Mouse (Mus musculus) erythroblast, adult 5-6 weeks (primary cell): ENCODE measurements around the gene Adarb1. TPM values are rescaled to one million over a fixed set of nuclear protein-coding genes. Genes with fewer than 3 reads are reported as not detected.

Experiments
- ATAC-seq: replicated peaks from 2 replicates; pipeline ENCODE4 v1.8.0; 2016; ENCODE audit warnings: moderate number of reproducible peaks, mild to moderate bottlenecking, moderate TSS enrichment, inconsistent platforms; ENCODE audit not compliant: poor library complexity, low FRiP score, severe bottlenecking
- total RNA-seq, 2 experiments: library from RNA; stranded (forward) in 1 of 2; stranded (reverse) in 1 of 2; fragments of 150-400 nt in 1 of 2; fragments of 200-764, 138-1000 nt in 1 of 2; gene quantifications; 2 replicates each; pipeline versions ENCODE4 v1.2.3 to v1.2.4; 2015 to 2017; ENCODE audit warnings: low replicate concordance in 2 of 2

The Adarb1 gene
- total RNA-seq, 2 experiments from 2014 or later, result not detected

DNA sequence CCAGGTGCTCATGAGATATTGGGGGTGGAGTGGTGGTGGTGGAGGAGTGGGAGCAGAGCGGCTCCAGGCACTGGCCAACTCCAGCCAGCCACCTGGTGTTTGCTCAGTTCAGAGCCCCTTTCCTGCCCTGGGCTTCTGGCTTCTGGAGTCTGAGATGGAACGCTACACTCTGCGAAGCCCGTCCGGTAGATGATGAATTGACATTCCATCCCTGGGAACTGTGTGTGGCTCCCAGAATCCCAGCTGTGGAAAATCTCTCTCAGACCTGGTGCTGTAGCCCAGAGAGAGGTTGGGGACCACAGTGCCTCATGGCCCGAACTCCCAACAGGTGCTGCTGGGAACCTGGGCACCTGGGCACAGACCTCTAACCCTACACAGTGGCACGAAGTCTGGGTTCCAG is 170.4 kb downstream of the Adarb1 start:
- no peak for ATAC-seq

DNA sequence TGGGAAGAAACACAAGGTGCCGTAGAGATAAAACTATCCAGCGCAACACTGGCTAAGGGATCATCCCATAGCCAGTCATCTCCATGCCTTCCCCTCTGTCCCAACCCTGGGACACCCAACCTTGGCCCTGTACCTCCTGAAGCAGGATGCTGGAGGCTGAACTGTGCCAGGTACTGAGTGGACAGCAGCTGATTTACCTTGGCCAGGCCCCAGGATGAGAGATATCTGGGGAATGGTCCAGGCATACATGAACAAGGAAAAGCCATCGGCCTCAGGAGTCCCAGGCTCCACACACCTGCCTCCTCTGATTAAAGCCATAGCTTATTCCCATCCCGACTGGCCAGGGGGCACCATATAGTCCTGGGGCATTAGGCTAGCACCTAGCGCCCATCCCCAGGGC is 171.0 kb downstream of the Adarb1 start:
- no peak for ATAC-seq

DNA sequence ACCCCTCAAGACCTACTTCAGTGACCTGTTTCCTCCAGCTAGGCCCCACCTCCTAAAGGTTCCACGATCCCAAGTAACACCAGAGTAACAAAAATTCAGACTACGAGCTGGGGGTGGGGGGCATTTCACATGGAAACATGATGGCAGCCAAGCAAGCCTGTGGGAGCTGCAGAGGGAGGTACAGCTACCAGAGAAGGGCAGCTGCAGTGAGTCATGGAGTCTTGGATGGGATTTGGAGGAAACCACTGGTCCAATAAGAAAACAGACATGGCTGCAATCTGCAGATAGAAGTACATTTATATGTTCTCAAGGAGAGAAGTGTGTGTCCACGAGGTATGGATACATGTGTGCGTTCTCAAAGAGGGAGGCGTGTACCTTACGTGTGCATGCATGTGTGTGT is 173.3 kb downstream of the Adarb1 start:
- ATAC-seq, result no peak

DNA sequence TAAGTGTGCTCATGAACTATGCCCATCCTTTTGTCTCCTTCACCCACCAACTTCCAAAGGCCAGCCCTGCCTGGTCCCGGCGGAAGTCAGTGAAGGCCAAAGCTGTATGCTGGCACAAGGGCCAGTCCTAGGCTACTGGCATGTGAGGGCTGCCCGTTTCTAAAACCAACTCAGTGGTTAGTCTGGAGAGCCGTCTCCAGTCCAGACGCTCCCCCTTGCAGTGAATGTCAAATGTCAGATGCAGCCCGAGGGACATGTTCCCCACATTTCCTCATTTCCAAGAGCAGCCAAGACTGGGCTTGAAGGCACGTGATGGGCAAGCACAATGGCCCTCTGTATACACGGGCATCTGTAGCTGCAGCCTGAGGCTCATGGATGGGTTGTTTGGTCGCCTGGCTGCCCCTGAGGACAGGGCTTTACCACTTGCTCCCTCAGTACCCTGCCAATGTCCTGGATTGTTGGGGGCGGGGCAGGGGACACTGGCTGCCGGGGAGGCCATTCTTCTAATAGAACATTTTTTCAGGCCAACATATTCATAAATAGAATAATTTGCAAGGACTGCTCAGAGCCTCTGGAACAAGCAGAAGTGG is 174.4 kb downstream of the Adarb1 start:
- no peak for ATAC-seq

DNA sequence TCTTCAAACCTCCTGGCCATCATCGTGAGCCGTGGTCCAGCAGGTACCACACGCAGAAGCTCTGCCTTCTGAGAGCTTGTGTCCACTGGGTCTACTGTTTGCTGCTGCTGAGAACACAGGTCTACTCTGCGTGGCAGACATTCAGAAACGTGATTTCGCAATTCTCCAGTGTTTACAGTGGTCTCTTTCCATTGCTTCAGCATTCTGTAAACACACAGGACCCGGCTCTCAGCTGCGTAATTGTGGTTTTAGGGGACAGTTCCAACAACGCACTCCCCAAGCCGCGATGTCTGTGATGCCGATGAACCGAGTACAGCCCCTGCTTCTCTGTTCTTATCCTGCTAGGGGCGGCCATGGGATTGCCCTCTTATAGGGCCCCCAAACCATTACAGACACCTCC is 175.2 kb downstream of the Adarb1 start:
- ATAC-seq, result no peak

DNA sequence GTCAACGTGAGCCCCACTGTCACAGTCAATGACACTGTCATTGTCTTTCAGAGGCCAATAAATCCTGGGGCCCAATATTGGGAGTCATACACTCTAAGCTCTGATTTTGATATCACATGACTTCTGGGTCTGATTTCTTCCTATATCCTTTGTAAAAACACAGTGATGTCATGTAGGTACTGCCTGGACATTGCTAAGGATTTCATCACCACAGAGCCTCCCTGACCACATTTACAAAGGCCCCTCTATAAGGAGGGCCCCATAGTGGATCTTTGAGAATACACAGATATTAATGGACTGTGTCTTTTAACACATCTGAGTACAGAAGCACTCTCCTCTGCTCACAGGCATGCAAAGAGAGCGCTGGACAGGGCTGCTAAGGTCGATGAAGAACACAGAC is 175.7 kb downstream of the Adarb1 start:
- ATAC-seq, result no peak

DNA sequence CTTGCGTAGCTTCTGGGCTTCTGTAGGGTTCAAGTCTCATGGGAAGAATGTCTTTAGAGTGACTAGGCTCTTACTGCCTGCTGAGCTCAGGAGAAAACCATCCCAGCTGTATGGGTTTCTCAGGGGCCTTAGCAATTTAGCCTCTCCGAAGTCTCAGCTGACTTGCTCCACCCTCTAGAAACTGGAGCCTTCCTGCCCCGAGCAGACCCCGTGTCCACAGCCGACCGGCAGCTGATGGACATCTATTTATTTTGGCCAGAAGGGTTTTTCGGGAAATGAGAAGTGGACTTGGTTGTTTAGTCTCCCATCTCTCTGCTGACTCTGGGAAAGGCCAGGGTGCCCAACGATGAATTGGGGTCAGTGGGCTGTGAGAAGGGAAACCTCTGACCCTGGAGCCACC is 177.3 kb downstream of the Adarb1 start:
- ATAC-seq, result no peak

Other genes starting within 250 kb of the Adarb1 start
- 0.77 and 2.9 TPM in 2 replicates for gene Pofut2, start 159.1 kb downstream of the Adarb1 start, total RNA-seq (2015; ENCODE audit: low replicate concordance)
- 2.0 and 3.4 TPM in 2 replicates for gene Pofut2, start 159.1 kb downstream of the Adarb1 start, total RNA-seq (2017; ENCODE audit: low replicate concordance)
- gene Fam207a, start 97.5 kb upstream of the Adarb1 start, total RNA-seq (2015; ENCODE audit: low replicate concordance), result 4.2 and 6.5 TPM in 2 replicates
- 7.1 and 12.4 TPM in 2 replicates for gene Fam207a, start 97.5 kb upstream of the Adarb1 start, total RNA-seq (2017; ENCODE audit: low replicate concordance)
- gene Itgb2, start 112.0 kb upstream of the Adarb1 start, total RNA-seq (2015; ENCODE audit: low replicate concordance), result 74.2 and 79.6 TPM in 2 replicates
- gene Itgb2, start 112.0 kb upstream of the Adarb1 start, total RNA-seq (2017; ENCODE audit: low replicate concordance), result 51.4 and 55.8 TPM in 2 replicates
- gene Pttg1ip, start 163.4 kb upstream of the Adarb1 start, total RNA-seq (2015; ENCODE audit: low replicate concordance), result 58.8 and 73.6 TPM in 2 replicates
- 72.6 and 78.0 TPM in 2 replicates for gene Pttg1ip, start 163.4 kb upstream of the Adarb1 start, total RNA-seq (2017; ENCODE audit: low replicate concordance)
- 6.3 and 20.2 TPM in 2 replicates for gene Sumo3, start 187.8 kb upstream of the Adarb1 start, total RNA-seq (2015; ENCODE audit: low replicate concordance)
- 30.7 and 32.1 TPM in 2 replicates for gene Sumo3, start 187.8 kb upstream of the Adarb1 start, total RNA-seq (2017; ENCODE audit: low replicate concordance)
- gene Gm49325, start 187.9 kb upstream of the Adarb1 start, total RNA-seq (2015; ENCODE audit: low replicate concordance), result not detected in 2 replicates
- gene Gm49325, start 187.9 kb upstream of the Adarb1 start, total RNA-seq (2017; ENCODE audit: low replicate concordance), result not detected in 2 replicates
- gene Ube2g2, start 204.0 kb upstream of the Adarb1 start, total RNA-seq (2015; ENCODE audit: low replicate concordance), result 6.1 and 7.5 TPM in 2 replicates
- gene Ube2g2, start 204.0 kb upstream of the Adarb1 start, total RNA-seq (2017; ENCODE audit: low replicate concordance), result 10.5 and 14.4 TPM in 2 replicates